Mouse (Mus musculus): ENCODE measurements around the gene Nolc1. TPM values are rescaled to one million over a fixed set of nuclear protein-coding genes. Genes with fewer than 3 reads are reported as not detected.

Nolc1 gene
- total RNA-seq (2021): 10 to 100 TPM; 37.6 to 38.8 TPM
- long read RNA-seq, experiment 1, transcript Nolc1-203 (13 exons, 3,523 nt): major isoform, 11 of 39 reads
- long read RNA-seq, experiment 1, partial matches to known transcripts: 6 of 39 reads
- long read RNA-seq, experiment 1, other reads (novel, unspliced or antisense): 18 of 39 reads
- long read RNA-seq, experiment 2, transcript Nolc1-203 (13 exons, 3,523 nt): major isoform, 5 of 28 reads
- long read RNA-seq, experiment 2, partial matches to known transcripts: 5 of 28 reads
- long read RNA-seq, experiment 2, other reads (novel, unspliced or antisense): 17 of 28 reads

DNA sequence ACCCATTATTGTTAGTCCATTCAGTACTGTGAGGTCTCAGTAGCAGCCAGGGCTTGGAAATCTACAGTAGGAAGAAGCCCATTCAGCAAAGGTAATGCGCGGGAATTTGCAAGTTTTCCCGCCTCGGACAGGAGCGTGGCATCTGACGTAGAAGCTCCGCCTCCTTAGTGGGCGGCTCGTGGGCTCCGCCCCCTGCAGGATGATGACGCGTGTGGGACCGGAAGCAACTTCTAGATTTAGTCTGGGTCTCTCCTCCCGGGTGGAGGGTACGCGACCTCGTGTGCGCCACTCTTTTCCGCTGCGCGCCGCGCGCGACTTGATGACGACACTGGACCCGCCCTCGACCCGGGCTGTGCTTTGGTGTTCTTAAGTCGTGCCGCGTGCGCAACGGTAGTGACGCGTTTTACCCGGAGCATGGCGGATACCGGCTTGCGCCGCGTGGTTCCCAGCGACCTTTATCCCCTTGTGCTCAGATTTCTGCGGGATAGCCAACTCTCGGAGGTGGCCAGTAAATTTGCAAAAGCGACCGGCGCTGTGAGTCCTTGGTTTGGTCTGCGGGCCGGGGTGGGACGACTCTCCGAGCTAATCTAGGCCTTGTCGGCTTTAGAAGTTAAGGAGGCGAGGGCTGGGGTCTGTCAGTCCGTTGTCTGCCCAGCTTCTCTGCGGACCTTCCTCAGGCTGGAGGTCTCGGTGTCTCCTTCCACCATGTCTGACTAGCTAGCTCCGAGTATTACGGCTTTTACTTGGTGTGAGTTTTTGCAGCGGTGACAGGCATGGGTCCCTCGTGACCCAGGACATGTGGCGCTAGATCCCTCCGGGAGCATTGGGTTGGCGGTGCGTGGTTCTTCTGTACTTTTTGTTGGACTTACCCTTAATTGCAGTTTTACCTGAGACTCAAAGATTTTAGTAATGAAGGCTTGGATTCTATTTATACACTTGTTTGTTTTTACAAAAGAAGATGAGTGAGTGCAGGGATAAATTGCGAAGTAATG is at the start of gene Nolc1:
Gene Nolc1 (plus strand): TSS at position 248 of the 992 bp plus-strand sequence.
- intact Hi-C loops (cut with DNase I): no loop called here
- peak; percentile 99 to 100 for DNase-seq (ENCODE audit: low spot score in 2 of 2)

DNA sequence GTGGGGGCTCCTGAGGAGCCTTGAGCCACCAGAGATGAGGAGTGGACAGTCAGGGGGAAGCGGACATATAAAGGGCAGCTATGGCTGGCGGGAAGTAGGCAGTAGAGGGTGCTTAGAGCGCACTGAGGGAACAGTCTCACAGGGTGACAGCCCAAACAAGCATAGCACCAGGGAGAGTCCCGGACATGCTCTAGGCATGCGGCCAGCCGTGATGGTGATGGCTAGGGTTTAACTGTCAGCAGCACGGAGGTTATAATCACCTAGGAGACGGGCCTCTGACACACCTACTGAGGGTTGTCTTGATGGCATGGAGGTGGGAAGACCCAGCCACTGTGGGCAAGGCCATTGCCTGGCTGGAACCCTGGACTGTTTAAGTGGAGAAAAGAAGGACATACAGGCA is 49.1 kb upstream of the Nolc1 start:
- intact Hi-C loops (cut with DNase I): no loop called here
- no peak for DNase-seq (ENCODE audit: low spot score in 2 of 2)

DNA sequence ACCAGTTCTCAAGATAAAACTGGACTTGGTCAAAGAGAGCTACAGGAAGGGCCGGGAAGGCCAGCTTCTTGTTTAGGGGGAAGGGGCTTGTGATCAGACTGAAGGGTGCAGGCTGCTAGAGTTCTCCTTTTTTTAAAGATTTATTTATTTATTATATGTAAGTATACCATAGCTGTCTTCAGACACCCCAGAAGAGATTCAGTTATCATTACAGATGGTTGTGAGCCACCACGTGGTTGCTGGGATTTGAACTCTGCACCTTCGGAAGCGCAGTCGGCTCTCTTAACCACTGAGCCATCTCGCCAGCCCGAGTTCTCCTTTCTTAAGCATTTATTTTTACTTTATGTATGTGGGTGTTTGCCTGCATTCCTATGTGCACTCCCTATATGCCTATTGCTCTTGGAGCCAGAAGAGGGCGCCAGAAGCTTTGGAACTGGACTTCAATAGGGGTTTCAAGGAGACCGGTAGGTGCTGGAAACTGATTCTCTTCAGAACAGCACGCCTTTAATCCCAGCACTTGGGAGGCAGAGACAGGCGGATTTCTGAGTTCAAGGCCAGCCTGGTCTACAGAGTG is 46.8 kb upstream of the Nolc1 start:
- no peak for DNase-seq (ENCODE audit: low spot score in 2 of 2)
- intact Hi-C loops (cut with DNase I): no loop called here

DNA sequence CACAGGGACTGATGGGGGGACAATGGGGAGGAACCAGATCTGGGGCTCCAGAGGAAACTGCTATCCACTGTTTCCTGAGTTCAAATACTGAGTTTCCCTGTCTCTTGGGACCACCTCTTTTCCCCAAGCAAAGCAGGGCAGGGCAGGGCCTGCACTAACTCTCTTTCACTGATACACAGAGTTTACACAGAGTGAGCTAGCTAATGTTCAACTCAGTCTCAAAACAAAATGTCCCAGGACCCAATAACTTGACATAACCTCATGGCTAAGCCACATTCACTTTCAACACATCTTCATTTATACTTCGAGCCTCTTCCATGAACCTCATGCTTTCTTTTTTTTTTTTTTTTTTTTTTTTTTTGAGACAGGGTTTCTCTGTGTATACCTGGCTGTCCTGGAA is 46.0 kb upstream of the Nolc1 start:
- intact Hi-C loops (cut with DNase I): no loop called here

DNA sequence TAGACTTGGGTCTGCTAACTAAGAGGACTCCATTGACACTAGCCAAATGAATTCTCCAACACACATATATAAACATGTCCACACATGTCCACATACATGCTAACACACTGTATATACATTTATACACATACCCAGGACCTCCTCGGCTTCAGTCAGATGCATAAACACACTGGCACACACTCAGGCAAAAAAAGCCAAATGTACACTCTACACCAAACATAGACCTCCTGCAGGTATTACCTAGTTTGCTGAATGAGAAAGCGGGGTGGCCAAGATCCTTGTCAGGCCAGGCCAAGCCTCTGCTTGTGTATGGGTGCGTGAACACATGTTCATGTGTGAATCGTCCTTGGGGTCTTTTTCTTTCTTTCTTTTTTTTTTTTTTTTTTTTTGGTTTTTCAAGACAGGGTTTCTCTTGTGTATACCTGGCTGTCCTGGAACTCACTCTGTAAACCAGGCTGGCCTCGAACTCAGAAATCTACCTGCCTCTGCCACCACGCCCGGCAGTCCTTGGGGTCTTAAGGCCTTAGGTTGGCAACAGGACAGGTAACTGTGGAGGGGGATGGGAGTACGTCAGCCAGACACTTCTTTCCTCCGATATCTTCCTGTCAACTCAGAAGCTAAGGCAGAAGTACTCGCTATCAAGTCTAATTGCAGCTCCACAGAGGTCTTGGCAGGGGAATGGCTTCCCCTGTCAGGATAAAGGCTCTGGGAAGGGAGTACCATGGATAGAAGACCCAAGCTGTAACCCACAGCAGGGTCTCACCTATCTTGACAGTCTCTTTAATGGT is 45.3 kb upstream of the Nolc1 start:
- DNase-seq (ENCODE audit: low spot score in 2 of 2): no peak
- intact Hi-C loops (cut with DNase I): no loop called here

More for the DNA sequence above, 46.0 kb upstream of the Nolc1 start:
- DNase-seq (ENCODE audit: low spot score in 2 of 2): no peak

DNA sequence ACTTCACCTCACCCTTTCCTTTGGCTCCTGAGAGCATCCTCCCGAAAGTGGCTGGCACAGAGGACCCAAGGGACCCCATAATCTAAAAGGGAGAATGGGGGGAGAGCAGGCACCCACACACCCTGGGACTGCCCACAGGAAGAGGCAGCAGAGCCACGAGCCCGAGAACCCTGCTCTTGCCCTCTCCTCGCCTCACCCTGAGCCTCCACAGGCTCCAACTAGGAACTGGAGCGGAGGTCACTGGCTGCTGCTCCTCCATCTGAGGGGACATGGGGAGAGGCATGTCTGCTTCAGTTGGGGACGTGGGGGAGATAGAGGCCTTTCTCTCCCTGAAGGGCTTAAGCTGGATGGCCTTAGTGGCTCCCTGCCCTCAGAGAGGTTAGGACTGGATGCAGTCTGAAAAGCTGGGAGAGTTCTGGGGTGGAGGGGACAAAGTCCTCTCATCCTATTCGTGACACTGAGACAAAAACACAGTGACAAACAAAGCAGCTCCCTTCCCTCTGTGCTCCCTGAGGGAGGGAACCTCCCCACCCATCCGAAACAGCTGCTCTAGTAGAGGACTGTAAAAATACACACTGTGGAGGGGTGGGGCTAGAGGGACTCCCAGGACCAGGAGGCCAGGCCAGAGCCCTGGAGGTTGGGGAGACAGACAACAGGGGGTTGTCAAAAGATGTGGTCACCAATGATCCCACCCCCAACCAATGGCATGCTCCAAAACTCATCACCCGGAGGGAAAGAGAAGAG is 43.8 kb upstream of the Nolc1 start:
- intact Hi-C loops (cut with DNase I): no loop called here
- DNase-seq (ENCODE audit: low spot score in 2 of 2): no peak

DNA sequence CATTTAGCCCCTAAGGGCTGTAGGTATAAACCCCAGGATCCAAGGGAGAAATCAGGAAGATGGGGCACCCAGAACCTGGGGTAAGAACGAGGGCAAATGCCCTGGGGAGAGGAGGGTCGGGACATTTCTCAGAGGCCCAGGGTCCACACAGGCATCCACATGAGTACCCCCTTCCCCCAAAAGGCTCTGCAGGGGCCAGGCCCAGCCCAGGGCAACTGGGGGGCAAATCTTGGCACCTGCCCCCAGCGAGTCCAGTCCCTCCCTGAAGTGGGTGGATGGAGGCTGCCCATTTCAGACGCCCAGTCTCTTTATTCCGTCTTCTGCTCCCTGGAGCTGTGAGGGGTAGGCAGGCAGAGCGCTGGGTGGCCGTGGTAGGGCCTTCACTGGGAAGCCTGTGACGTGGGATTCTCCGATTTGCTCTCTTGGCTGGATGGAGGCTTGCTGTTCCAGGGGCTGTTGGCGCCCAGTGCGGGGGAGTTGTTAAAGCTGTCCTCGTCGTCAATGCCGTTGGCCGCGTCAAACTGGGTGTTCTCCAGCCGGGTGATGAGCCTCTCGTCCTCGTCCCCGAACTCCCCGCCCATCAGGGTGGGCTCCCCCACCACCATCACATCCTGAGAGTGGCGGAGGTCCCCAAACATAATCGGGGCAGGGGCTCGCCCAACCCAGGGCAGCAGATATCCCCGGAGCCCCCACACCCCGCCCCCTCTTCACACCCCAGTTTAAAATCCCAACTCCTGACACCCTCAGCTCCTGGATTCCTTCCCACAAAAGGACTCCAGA is 42.7 kb upstream of the Nolc1 start:
- DNase-seq (ENCODE audit: low spot score in 2 of 2): no peak
- intact Hi-C loops (cut with DNase I): no loop called here

DNA sequence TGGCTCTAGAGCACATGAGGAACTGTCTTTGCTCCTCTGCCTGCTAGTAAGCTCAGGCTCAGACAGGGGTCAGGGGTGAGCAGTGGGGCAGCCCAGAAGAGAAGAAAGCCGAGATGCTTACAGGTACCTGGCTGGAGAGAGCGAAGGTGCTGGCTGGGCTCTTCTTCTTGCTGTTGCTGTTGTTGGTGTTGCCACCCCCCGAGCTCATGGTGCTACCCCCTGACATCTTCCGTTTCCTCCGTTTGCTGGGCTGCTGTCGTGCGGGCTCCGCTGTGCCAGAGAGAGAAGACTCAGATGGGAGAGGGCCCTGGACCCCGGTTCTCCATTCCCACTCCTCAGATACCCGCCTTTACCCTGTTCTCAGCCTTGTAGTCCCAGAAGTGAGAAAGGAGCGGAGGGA is 41.8 kb upstream of the Nolc1 start:
- intact Hi-C loops (cut with DNase I): no loop called here
- no peak for DNase-seq (ENCODE audit: low spot score in 2 of 2)

DNA sequence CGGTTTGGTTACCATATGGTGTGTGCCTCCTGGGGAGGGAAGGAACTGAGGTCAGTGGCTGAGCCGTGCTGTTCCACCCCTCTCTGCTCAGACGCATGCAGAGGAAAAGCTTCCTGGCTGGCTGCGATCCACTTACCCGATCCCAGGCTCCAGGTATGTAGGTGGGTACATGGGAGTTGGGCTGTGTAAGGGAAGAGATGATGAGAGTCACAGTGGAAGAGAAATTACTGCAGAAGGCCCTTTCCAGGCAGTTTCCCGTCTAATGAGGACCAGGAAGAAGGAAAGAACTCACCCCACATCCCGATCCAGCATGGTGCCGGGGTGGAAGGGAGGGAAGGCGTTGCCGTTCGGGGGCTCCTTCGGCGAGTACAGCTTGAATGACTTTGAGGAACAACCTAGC is 39.7 kb upstream of the Nolc1 start:
- intact Hi-C loops (cut with DNase I): no loop called here
- no peak for DNase-seq (ENCODE audit: low spot score in 2 of 2)

DNA sequence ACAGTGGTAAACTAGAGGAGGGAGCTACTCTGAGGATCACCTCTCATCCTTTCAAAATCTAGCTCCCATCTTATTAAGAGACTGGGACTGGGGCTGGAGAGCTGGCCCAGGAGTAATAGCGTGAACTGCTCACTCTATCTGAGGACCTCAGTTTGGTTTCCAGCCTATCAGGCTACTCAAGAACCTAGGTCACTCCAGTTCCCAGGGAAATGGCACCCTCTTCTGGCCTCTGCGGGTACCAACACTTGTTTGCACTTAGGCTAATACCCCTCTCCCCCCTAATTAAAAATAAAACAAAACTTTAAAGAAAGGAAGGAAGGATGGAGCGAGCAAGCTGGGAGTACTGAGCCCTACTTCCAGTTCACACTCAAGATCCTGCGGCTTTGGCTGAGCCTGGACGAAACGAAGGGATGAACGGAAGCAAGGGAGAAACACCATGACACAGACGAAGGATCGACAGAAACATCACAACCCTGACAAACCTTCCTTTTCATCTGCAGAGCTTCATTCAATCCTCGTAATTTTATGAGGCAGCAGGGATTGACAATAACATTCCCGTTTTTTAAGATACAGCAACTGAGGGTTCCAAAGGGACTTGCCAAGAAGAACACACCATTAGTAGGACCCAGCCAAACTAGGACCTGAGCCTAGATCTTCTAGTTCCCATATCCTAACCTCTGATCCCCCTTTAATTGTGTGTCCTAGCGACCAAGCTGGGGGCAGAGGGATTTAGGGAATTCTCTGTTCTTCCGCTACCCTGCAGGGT is 39.0 kb upstream of the Nolc1 start:
- intact Hi-C loops (cut with DNase I): no loop called here
- DNase-seq (ENCODE audit: low spot score in 2 of 2): no peak

DNA sequence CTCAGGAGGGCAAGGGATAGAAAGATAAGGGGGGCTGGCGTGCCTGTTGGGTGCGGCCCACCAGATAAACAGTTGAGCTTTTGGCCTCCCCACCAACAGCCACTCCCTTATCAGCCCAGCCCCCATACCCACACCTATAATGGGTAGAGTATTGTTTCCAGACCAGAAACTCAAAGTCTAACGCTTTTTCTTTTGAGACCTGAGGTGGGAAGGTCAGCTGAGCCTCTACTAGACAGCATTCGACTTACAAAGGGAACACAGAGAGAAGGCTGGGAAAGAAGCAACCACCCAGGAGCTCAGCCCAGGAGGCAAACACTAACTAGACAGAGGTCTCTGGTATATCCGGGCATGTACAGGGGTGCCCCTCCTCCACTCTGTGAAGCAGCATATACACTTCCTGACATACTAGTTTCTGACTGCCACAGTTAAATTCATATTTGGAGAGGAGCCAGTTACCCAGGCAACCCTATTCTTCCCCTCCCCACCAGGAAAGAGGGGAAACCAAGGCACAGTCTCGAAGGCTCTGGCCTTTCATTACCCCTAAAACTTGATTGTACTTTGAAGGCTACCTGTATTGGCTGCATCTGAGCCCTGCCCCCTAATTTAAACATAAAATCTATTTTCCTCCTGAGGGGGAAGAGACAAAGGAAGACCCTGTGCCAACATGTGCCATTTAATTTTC is 38.3 kb upstream of the Nolc1 start:
- no peak for DNase-seq (ENCODE audit: low spot score in 2 of 2)
- intact Hi-C loops (cut with DNase I): no loop called here

DNA sequence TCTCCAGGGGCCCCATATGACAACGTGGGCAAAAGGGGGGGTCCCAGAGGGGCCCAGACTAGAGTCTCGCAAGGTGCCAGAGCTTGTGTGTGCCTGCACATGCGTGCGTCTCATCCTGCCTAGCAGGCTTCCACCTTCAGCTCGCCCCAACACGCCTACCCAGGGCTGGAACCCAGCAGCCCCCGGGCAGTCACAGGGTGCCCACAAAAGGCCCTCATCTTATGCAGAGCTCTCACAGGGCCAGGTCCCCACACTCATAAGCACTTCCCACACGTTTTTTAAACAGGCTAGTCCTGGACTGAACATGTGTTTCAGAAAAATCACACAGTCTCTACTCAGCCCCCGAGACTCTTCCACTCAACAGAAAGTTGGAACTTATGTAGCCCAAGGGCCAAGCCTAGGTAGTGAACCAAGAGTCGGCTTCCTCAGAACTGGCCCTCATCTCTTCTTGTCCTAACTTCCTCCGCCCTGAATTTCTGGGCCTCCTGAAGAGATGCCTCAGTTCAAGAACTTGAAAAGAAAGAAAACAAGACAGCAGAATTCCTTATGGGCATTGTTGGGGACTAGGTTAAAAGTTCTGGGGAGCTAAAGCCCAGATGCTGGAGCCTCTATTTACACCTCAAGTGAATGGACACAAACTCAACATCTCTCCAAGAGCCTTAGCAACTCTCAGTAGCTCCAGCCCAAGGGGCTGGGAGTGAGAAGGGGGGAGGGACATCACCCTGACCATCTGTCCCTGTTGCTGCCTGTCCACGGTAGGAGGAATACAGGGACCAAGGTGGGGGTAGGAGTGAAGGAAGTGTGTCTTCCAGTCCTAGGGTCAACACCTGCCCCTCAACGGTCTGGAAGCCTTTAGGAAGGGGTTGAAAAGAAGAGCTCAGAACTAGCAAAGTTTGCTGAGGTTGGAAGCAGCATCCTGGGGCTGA is 37.5 kb upstream of the Nolc1 start:
- intact Hi-C loops (cut with DNase I): no loop called here
- DNase-seq (ENCODE audit: low spot score in 2 of 2): no peak

DNA sequence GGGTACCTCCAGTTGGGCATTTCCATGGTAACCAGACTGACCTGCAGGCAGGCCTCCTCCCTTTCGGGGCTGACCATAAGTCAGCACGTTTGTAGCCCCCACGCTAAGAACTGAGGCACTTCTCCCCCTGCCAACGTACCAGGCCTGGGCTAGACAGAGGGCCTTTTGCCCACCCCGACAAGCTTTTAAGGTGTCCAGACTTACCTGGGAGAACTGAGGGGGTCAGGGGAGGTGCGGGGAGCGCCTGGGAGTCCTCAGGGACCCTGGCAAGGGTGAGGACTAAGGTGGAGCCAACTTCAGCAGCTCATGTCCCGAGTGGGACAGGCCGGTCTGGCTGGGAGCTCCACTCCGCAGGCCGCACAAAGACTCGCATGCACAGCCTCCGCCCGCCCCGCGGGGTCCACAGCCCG is 36.8 kb upstream of the Nolc1 start:
- DNase-seq (ENCODE audit: low spot score in 2 of 2): no peak
- intact Hi-C loops (cut with DNase I): no loop called here

DNA sequence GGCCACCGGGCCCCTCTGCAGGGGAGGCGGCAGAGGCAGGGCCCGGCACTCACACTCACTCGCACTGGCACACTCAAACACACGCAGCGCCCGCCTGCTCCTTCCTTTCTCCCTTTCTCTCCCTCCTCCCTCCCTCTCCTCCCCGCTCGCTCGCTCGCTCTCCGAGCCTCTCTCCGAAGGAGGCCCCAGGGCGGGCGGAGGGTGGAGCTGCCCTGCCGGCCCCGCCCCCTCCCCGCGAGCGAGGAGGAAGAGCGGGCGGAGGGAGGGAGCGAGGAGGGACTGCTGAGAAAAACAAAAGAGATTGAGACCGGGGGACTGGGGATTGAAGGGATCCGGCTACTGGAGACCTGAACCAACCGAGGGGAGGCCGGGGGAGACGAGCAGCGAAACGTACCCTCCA is 36.2 kb upstream of the Nolc1 start:
- intact Hi-C loops (cut with DNase I): no loop called here
- DNase-seq (ENCODE audit: low spot score in 2 of 2): peak; percentile 70 to 82

DNA sequence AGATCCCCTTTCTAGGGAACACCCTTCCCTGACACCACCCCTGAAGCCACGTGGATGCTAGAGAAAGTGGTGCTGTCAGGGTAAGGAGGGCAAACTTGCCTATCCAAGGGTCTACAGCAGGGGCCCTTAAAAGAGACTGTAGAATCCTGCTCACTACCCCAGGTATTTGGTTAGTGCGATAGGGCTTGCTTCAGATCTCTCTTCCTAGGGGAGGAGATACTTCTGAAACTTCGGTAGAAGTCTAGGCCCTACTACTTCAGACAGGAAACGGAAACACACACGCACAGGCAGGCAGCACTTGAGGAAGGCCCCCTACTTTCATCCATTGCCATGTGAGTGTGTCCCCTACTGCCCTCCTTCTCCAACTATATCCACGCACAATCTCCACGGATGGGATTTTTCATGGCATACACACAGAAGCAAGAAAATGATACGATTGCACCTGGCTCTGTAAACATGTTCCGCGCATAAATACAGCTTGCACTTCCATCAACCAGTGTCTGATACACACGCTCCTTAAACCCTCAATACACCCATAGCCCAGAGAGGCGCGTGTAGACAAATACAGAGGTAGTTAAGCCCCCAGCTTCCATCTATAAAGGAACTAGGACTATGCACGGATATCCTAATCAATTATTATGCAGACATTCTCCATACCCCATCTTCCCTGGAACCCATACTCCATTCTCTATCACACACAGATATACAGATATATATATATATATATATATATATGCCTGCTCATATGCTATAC is 35.3 kb upstream of the Nolc1 start:
- intact Hi-C loops (cut with DNase I): no loop called here
- DNase-seq (ENCODE audit: low spot score in 2 of 2): no peak
